Mouse (Mus musculus) liver, embryonic 11.5 days (tissue): ENCODE data around the gene Bace1. TPM values are rescaled to one million over a fixed set of nuclear protein-coding genes. Genes with fewer than 3 reads are reported as not detected.
"Not testable (repeated sequence)": the region's sequence is repeated elsewhere in the genome, so short reads cannot be mapped to it uniquely, and the experiment has no call there.

Experiments
- ATAC-seq: fragments of 200-750 bp; cut with Nextera tagmentation; replicated peaks from 2 replicates; pipeline ENCODE4 v1.8.0; 2017; ENCODE audit warnings: moderate number of reproducible peaks, mild to moderate bottlenecking, moderate TSS enrichment, moderate library complexity; ENCODE audit not compliant: low FRiP score
- DNase-seq: peaks from one replicate; pipeline ENCODE4 v3.0.0-alpha.2; 2017; ENCODE audit warnings: low spot score
- H3K27ac ChIP-seq: fragments of 300-500 bp; sonication (generic); 2 replicates; pipeline ENCODE4 v1.5.1; 2014; ENCODE audit warnings: mild to moderate bottlenecking, low read depth, low read length, control low read depth
- H3K27me3 ChIP-seq: fragments of 300-500 bp; sonication (generic); replicated peaks from 2 replicates; pipeline ENCODE4 v1.6.1; 2014; ENCODE audit warnings: low read length, mixed read lengths; ENCODE audit not compliant: control insufficient read depth, insufficient read depth
- H3K36me3 ChIP-seq: fragments of 300-500 bp; sonication (generic); 2 replicates; pipeline ENCODE4 v1.6.1; 2014; ENCODE audit warnings: mild to moderate bottlenecking, low read length, moderate library complexity, mixed read lengths; ENCODE audit not compliant: control insufficient read depth, insufficient read depth
- H3K4me1 ChIP-seq: fragments of 300-500 bp; sonication (generic); replicated peaks from 2 replicates; pipeline ENCODE4 v1.6.1; 2014; ENCODE audit warnings: low read length, mixed read lengths; ENCODE audit not compliant: control insufficient read depth, insufficient read depth
- H3K4me2 ChIP-seq: fragments of 300-500 bp; sonication (generic); 2 replicates; pipeline ENCODE4 v1.6.1; 2014; ENCODE audit warnings: mild to moderate bottlenecking, control low read depth, moderate library complexity
- H3K4me3 ChIP-seq: fragments of 300-500 bp; sonication (generic); 2 replicates; pipeline ENCODE4 v1.5.1; 2014; ENCODE audit warnings: low read depth, low read length, control low read depth
- H3K9ac ChIP-seq: fragments of 300-500 bp; sonication (generic); 2 replicates; pipeline ENCODE4 v1.6.1; 2014; ENCODE audit warnings: low read depth, low read length, control low read depth
- H3K9me3 ChIP-seq: fragments of 300-500 bp; sonication (generic); 2 replicates; pipeline ENCODE4 v1.6.1; 2016; ENCODE audit warnings: low read length, inconsistent platforms, mixed read lengths; ENCODE audit not compliant: control insufficient read depth
- WGBS: fragments of 180-500 bp; shearing (Covaris S2); extraction: QIAGEN DNeasy Blood & Tissue Kit; methylation state at CpG from one replicate; pipeline ENCODE4 v1.1.7; 2014; 5-methylcytosine and 5-hydroxymethylcytosine counted together
- polyA plus RNA-seq: library from polyadenylated mRNA; unstranded; fragments of >200 nt; fragmentation: Nextera tagmentation; extraction: Ambion mirVana; gene quantifications from 2 replicates; pipeline ENCODE4 v1.2.1, GENCODE M21; 2014

The Bace1 gene
- polyA plus RNA-seq, 1 experiment from 2014 or later: 12.9 TPM

DNA sequence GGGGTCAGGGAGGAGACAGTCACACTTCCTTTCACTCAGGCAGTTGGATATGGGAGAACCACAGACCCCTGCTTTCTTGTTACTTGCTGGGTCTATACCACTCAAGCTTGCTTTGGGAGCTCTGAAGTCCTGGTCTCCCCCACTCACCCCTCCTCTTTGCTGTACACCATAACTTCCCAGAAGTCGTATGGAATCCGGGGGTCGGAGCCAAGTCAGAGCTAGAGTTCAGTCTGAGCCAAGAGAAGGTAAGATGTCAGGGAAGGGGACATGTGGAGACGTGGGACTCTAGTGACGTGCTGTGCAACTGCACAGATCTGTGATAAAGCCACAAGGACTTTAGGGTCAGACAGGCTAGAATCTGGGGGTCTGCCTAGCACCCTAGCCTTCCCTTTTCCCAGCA is 2.0 kb downstream of the Bace1 start:
- Histone ChIP-seq H3K9me3 (no peaks in the 10 kb centered on the region), H3K9ac (no peak overlapping the region), H3K4me2 (peak overlapping the region; percentile 88), H3K27me3 (0 out of 2 replicates have a peak, but pooled peaks cover 6% of the 10 kb centered on the region), H3K27ac (no peak overlapping the region), H3K36me3 (no peaks in the 10 kb centered on the region), H3K4me1 (peaks cover 17% of the 10 kb centered on the region), H3K4me3 (peak overlapping the region; percentile 71)
- DNase-seq: no peak
- 64% methylated on average over 5 of the region's 5 CpGs for WGBS
- no peak for ATAC-seq

DNA sequence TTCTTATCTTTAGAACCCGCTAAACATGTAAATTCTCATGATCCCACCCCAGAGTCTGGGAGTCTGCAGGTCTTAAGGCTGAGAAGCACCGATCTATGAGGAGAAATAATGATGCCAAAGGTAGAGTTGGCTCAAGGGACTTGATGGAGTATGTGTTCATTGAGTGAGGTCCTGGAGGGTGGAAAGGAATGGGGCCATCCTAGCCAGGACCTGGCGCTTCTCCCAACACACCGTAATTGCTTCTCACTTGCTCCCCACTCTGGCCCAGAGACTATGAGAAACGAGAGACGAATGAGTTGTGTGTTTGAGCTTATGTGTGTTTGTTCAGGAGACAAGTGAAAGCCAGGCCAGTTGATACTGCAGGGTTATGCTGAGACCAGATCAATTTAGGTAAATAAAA is 3.1 kb downstream of the Bace1 start:
- ATAC-seq (no peak), DNase-seq (no peak)
- Histone ChIP-seq H3K27ac (no peak overlapping the region), H3K4me2 (peak overlapping the region; percentile 88), H3K9me3 (no peaks in the 10 kb centered on the region), H3K36me3 (no peaks in the 10 kb centered on the region), H3K4me3 (no peak overlapping the region), H3K27me3 (0 out of 2 replicates have a peak, but pooled peaks cover 6% of the 10 kb centered on the region), H3K4me1 (peaks cover 17% of the 10 kb centered on the region), H3K9ac (no peak overlapping the region)
- 73% methylated on average over 6 of the region's 6 CpGs for WGBS

DNA sequence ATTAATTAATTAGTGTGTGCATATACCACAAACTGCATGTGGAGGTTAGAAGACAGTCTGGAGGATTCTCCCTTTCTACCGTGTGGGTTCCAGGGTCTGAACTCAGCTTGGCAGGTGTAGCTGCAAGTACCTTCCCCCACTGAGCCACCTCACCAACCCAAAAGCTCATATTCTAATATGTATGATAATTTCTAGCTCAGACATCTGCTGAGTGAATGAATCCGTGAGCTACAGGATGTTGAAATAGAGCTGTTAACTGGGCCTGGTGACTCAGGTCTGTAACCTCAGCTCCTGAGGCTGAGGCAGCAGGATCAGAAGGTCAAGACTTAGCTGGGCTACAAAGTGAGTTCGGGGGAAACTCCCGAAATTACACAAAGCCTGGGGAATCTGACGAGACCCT is 4.6 kb downstream of the Bace1 start:
- H3K9me3 ChIP-seq: no peaks in the 10 kb centered on the region
- H3K27me3 ChIP-seq: 0 out of 2 replicates have a peak, but pooled peaks cover 6% of the 10 kb centered on the region
- H3K4me1 ChIP-seq: peaks cover 21% of the 10 kb centered on the region
- ATAC-seq (no peak), DNase-seq (no peak)
- no peaks in the 10 kb centered on the region for H3K36me3 ChIP-seq
- no peak overlapping the region for H3K27ac ChIP-seq
- no peak overlapping the region for H3K4me3 ChIP-seq
- no peak overlapping the region for H3K4me2 ChIP-seq
- whole genome bisulfite sequencing: 77% methylated on average over 5 of the region's 5 CpGs
- H3K9ac ChIP-seq: no peak overlapping the region

DNA sequence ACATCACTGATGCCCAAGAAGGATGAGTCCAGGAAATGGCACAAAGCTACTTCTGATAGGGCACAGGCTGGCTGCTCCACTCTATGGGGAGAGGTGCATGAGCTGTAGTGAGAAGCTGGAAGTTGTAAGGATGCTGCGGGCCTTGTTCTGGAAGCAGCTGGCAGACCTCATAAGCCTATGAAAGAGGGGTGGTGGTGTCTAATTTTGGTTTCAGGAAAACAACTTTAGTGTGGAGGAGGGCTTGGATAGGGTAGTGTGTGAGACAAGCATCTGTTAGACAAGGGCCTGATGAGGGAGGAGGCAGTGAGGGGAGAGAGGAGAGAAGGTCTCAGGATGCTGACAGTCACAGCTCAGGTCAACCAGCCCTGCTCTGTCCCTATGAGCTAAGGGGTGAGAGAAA is 5.4 kb downstream of the Bace1 start:
- no peak overlapping the region for H3K27ac ChIP-seq
- 97% methylated on average over 1 of the region's 1 CpGs for WGBS
- no peaks in the 10 kb centered on the region for H3K36me3 ChIP-seq
- H3K9ac ChIP-seq: no peak overlapping the region
- ATAC-seq (no peak), DNase-seq (no peak)
- no peaks in the 10 kb centered on the region for H3K9me3 ChIP-seq
- peaks cover 21% of the 10 kb centered on the region for H3K4me1 ChIP-seq
- no peak overlapping the region for H3K4me2 ChIP-seq
- H3K27me3 ChIP-seq: 0 out of 2 replicates have a peak, but pooled peaks cover 2% of the 10 kb centered on the region
- no peak overlapping the region for H3K4me3 ChIP-seq

DNA sequence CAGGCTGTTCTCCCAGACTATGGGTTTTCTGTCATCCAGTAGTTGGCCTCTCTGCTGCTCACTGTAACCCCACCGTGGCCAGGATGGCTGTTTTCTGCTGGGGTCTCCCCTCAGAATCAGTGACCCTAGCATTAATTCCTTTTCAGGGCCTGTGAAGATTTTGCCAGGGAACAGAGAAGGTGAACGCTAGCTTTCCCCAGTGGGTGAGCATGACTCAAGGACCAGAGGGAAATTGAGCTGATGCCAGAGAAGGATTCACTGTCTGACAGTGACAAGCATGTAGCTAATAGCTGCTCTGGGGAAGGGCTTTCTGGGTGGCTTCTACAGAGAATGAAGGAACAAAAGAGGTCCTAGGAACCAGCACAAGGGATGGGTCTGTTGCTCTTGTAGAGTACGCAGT is 7.2 kb downstream of the Bace1 start:
- Histone ChIP-seq H3K27me3 (no peaks in the 10 kb centered on the region), H3K27ac (no peak overlapping the region), H3K4me1 (peaks cover 12% of the 10 kb centered on the region), H3K9ac (no peak overlapping the region), H3K4me3 (no peak overlapping the region), H3K4me2 (no peak overlapping the region), H3K36me3 (no peaks in the 10 kb centered on the region), H3K9me3 (no peaks in the 10 kb centered on the region)
- ATAC-seq (no peak), DNase-seq (no peak)
- WGBS: 86% methylated on average over 3 of the region's 3 CpGs

DNA sequence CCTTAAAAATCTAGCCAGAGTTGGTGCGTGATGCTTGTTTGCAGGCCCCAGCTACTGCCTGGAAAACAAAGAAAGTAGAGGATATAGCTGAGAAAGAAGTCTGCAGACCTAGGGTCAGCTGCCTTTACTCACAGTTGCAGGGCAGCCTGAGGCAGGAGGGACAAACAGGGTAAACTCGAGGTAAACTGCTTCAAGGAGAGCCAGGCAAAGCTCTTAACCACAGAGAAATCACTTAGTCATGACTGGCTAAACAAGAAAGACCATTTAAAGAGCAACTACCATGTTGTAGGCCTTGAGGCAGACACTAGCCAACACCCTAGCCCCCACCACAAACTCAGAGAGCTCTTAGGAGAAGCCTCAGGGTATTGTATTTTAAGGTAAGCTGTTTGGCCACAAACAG is 7.8 kb downstream of the Bace1 start:
- not testable (repeated sequence) for H3K4me1 ChIP-seq, H3K9ac ChIP-seq, DNase-seq, ATAC-seq, H3K4me3 ChIP-seq, H3K9me3 ChIP-seq, H3K36me3 ChIP-seq, H3K27ac ChIP-seq, H3K4me2 ChIP-seq, H3K27me3 ChIP-seq
- 45% methylated on average over 2 of the region's 2 CpGs for WGBS

DNA sequence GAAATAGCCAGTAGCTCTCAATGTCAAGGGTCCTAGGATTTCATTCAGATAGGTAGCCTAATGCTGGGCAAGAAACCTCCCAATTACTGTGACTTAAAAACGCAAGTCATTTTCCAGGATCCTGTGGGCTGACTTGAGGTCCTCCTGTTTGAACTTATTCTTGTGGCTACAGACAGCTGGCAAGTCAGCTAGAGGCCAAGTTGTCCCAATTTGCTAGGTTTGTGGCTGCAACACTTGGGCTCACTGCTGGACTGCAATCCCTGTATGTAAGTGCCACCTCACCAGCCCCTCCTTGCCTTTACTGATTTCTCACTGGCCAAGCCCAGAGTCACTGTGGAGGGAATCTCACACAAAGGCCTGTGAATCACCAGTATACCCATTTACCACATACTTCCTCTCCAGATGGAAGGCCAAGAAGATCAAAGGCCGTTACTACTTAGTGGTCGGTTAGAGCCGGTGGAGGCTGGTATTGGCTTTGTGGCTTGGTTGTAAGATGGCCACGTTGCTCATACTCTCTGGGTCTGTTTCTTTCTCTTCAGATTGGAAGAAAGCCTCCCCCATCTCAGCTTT is 8.6 kb downstream of the Bace1 start:
- H3K9me3 ChIP-seq: no peaks in the 10 kb centered on the region
- WGBS: 55% methylated on average over 5 of the region's 5 CpGs
- H3K4me3 ChIP-seq: no peak overlapping the region
- ATAC-seq (no peak), DNase-seq (no peak)
- H3K9ac ChIP-seq: no peak overlapping the region
- no peak overlapping the region for H3K27ac ChIP-seq
- no peaks in the 10 kb centered on the region for H3K36me3 ChIP-seq
- H3K4me2 ChIP-seq: no peak overlapping the region
- peaks cover 9% of the 10 kb centered on the region; the same call in 1 of the 2 replicates for H3K4me1 ChIP-seq
- no peaks in the 10 kb centered on the region for H3K27me3 ChIP-seq

DNA sequence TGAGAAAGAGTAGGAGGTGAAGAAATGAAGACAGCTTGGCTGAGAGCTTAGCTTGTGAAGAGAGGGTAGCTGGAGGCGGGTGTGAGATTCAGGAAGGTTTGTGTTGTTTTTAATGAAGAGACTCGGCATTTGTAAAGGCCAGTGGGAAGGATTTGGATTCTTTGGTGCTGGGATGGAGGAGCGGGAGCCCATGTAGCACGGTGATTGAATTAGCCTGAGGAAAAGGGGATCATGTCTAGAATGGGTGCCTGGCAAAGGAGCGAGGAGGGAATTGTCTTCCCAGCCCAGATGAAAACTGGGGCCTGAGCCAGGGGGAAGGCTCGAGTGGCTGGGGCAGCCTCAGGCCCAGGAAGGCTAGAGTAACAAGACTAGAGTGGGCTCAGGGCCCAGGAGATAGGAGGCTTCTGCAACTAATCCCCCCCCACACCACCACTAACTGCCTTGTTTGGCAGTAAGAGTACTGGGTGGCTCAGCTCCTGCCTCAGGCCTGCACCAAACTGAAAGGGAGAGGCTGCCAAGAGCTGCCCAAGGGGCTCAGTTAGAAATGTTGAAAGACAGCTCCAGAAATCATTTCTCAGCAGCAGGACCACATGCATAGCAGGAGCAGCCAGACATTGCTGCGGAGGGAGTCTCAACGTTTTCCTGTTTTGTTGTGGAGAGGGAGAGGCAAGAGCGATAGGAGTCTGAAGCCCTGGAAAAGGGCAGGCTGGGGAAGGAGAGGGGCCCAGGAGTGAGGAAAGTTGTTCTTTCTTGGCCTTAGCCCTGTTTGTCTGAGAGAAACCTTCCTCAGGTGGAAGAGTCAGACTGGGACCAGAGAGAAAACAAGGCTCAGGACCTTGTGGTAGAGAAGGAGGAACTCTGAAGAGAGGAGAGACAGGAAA is 11.4 kb downstream of the Bace1 start:
- no peaks in the 10 kb centered on the region for H3K27me3 ChIP-seq
- peak overlapping the region; percentile 67 for H3K27ac ChIP-seq
- ATAC-seq (no peak), DNase-seq (no peak)
- no peaks in the 10 kb centered on the region for H3K36me3 ChIP-seq
- 70% methylated on average over 9 of the region's 9 CpGs for WGBS
- no peaks in the 10 kb centered on the region for H3K9me3 ChIP-seq
- H3K4me1 ChIP-seq: peaks cover 11% of the 10 kb centered on the region; the same call in 1 of the 2 replicates
- no peak overlapping the region for H3K4me3 ChIP-seq
- 0 out of 2 replicates have a peak overlapping the region, but pooled peaks have one; percentile 42 for H3K4me2 ChIP-seq
- H3K9ac ChIP-seq: no peak overlapping the region
